Mouse (Mus musculus): Measurements from ENCODE around the gene Pxn.

Gene Pxn

DNA sequence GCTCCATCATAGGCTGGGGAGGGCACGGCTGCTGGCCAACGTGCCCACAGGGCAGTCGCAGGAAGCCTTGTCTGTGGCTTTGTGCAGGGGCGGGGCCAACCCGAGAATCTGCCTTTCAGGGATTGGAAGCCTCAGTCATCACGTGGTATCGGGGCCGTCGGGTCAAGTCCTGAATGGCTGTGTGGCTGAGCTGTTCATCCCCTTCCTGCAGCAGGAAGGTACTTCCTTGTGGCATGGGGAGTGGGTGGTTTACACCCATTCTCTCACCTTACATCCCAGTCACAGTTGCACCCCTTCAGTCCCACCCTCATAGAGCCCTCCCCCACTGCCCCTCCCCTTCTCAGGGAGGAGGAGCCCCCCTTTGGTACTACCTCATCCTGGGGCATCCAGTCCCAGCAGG, 75.2 kb downstream of the Pxn start:
- no peak for DNase-seq (ENCODE audit: low spot score)

DNA sequence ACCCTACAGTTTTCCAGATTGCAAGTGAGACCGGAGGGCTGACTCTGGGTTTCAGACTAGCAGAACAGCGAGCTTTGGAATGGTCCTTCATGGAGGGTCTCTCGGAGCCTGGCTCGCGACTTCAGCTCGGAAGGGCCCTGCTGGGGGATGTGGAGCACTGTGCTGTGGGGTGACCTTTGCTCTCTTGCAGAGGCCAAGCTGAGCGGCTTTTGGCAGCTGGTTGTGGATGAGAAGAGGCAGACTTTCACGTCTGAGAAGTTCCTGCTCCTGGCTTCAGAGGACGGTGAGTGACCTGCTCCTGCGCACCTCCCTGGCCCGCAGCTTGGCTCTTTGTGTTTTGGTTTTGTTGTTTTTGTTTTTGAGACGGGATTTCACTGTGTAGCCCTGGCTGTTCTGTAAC, 79.1 kb downstream of the Pxn start:
- DNase-seq (ENCODE audit: low spot score), result peak; percentile 52

- no peak for DNase-seq (ENCODE audit: low spot score)
Observed at GRCm38 (mm10) chr5:115586166-115586565, 79.7 kb downstream of the Pxn start.

DNA sequence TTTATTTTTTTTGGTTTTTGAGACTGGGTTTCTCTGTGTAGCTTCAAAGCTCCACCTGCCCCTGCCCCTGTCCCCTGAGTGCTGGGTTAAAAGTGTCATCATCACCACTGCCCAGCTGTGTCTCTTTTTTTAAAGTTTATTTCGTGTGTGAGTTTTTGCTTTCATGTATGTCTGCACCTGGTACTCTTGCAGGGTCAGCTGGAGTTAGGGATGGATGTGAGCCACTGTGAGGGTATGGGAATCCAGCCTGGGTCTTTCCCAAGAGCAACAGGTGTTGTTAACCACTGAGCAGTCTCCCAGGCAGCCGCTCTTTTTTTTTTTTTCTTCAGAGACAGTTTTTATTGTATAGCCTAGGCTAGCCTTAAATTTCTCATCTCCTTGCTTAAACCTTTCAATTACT, 80.3 kb downstream of the Pxn start:
- DNase-seq (ENCODE audit: low spot score), result no peak

GRCm38 (mm10) chr5:115591028-115591427, 84.6 kb downstream of the Pxn start:
- DNase-seq (ENCODE audit: low spot score), result peak; percentile 20

- DNase-seq (ENCODE audit: low spot score), result peak; percentile 20
Observed at GRCm38 (mm10) chr5:115591506-115591905, 85.0 kb downstream of the Pxn start.

DNA sequence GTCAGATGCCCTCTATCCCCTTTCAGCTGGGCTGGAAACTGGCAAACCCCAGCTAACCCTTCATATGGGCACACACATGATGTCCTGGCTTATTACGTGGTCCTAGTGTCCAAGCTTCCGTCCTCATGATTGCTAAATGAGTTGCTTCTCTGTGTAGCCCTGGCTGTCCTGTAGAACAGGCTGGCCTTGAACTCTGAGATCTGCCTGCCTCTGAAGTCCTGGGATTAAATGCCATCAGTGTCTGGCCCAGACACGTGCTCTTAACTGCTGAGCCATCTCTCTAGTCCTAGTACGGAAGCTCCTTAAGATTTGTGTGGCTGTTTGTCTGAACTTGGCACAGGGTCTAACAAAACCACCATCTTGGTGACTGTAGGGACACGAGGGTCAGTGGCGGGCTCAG, 97.1 kb downstream of the Pxn start:
- DNase-seq (ENCODE audit: low spot score), result no peak
